Mouse (Mus musculus): Measurements from ENCODE around the gene Kalrn. TPM values are rescaled to one million over a fixed set of nuclear protein-coding genes. Genes with fewer than 3 reads are reported as not detected.

Gene Kalrn
- polyA plus RNA-seq, 1 experiment from 2014 or later: 43.9 TPM

GRCm38 (mm10) chr16:34248256-34248655 is 325.1 kb downstream of the Kalrn start:
- WGBS: 19% methylated on average over 4 of the region's 4 CpGs
- Histone ChIP-seq H3K9me3 (ENCODE audit: control insufficient read depth, low read length) (no peaks in the 10 kb centered on the region), H3K36me3 (ENCODE audit: control insufficient read depth, insufficient read depth) (peaks cover 5% of the 10 kb centered on the region), H3K27ac (ENCODE audit: low read length) (no peak overlapping the region), H3K4me2 (ENCODE audit: low read length) (no peak overlapping the region), H3K9ac (replicated peaks; ENCODE audit: low read depth, low read length) (no peak overlapping the region), H3K27me3 (replicated peaks; ENCODE audit: control insufficient read depth, insufficient read depth, low read length) (no peaks in the 10 kb centered on the region), H3K4me3 (replicated peaks; ENCODE audit: low read length) (no peak overlapping the region), H3K4me1 (replicated peaks; ENCODE audit: control insufficient read depth, insufficient read depth, low read length) (no peaks in the 10 kb centered on the region)
- ATAC-seq: no peak

GRCm38 (mm10) chr16:34241936-34242729 is 331.2 kb downstream of the Kalrn start:
- Histone ChIP-seq H3K9ac (replicated peaks; ENCODE audit: low read depth, low read length) (no peak overlapping the region), H3K4me3 (replicated peaks; ENCODE audit: low read length) (no peak overlapping the region), H3K27me3 (replicated peaks; ENCODE audit: control insufficient read depth, insufficient read depth, low read length) (no peaks in the 10 kb centered on the region), H3K27ac (ENCODE audit: low read length) (no peak overlapping the region), H3K4me2 (ENCODE audit: low read length) (no peak overlapping the region), H3K9me3 (ENCODE audit: control insufficient read depth, low read length) (no peaks in the 10 kb centered on the region), H3K4me1 (replicated peaks; ENCODE audit: control insufficient read depth, insufficient read depth, low read length) (no peaks in the 10 kb centered on the region), H3K36me3 (ENCODE audit: control insufficient read depth, insufficient read depth) (no peaks in the 10 kb centered on the region)
- ATAC-seq: no peak
- 93% methylated on average over 16 of the region's 16 CpGs for WGBS

GRCm38 (mm10) chr16:34239618-34240017 is 333.7 kb downstream of the Kalrn start:
- Histone ChIP-seq H3K36me3 (ENCODE audit: control insufficient read depth, insufficient read depth) (no peaks in the 10 kb centered on the region), H3K9ac (replicated peaks; ENCODE audit: low read depth, low read length) (no peak overlapping the region), H3K27me3 (replicated peaks; ENCODE audit: control insufficient read depth, insufficient read depth, low read length) (no peaks in the 10 kb centered on the region), H3K4me3 (replicated peaks; ENCODE audit: low read length) (no peak overlapping the region), H3K27ac (ENCODE audit: low read length) (no peak overlapping the region), H3K4me2 (ENCODE audit: low read length) (no peak overlapping the region), H3K9me3 (ENCODE audit: control insufficient read depth, low read length) (no peaks in the 10 kb centered on the region), H3K4me1 (replicated peaks; ENCODE audit: control insufficient read depth, insufficient read depth, low read length) (no peaks in the 10 kb centered on the region)
- no peak for ATAC-seq
- WGBS: 72% methylated on average over 4 of the region's 4 CpGs

- H3K27me3 ChIP-seq (replicated peaks; ENCODE audit: control insufficient read depth, insufficient read depth, low read length): no peaks in the 10 kb centered on the region
- H3K4me2 ChIP-seq (ENCODE audit: low read length): no peak overlapping the region
- peaks cover 10% of the 10 kb centered on the region for H3K36me3 ChIP-seq (ENCODE audit: control insufficient read depth, insufficient read depth)
- no peaks in the 10 kb centered on the region for H3K4me1 ChIP-seq (replicated peaks; ENCODE audit: control insufficient read depth, insufficient read depth, low read length)
- no peak overlapping the region for H3K4me3 ChIP-seq (replicated peaks; ENCODE audit: low read length)
- no peaks in the 10 kb centered on the region for H3K9me3 ChIP-seq (ENCODE audit: control insufficient read depth, low read length)
- WGBS: 75% methylated on average over 12 of the region's 12 CpGs
- no peak overlapping the region for H3K27ac ChIP-seq (ENCODE audit: low read length)
- no peak overlapping the region for H3K9ac ChIP-seq (replicated peaks; ENCODE audit: low read depth, low read length)
- ATAC-seq: no peak
Observed at GRCm38 (mm10) chr16:34236898-34237611, 336.3 kb downstream of the Kalrn start.

- H3K4me1 ChIP-seq (replicated peaks; ENCODE audit: control insufficient read depth, insufficient read depth, low read length): peaks cover 6% of the 10 kb centered on the region; the same call in 1 of the 2 replicates
- WGBS: 32% methylated on average over 11 of the region's 11 CpGs
- ATAC-seq: no peak
- H3K27me3 ChIP-seq (replicated peaks; ENCODE audit: control insufficient read depth, insufficient read depth, low read length): no peaks in the 10 kb centered on the region
- no peaks in the 10 kb centered on the region for H3K9me3 ChIP-seq (ENCODE audit: control insufficient read depth, low read length)
- no peak overlapping the region for H3K27ac ChIP-seq (ENCODE audit: low read length)
- H3K36me3 ChIP-seq (ENCODE audit: control insufficient read depth, insufficient read depth): peaks cover 10% of the 10 kb centered on the region
- H3K4me3 ChIP-seq (replicated peaks; ENCODE audit: low read length): no peak overlapping the region
- H3K4me2 ChIP-seq (ENCODE audit: low read length): no peak overlapping the region
- H3K9ac ChIP-seq (replicated peaks; ENCODE audit: low read depth, low read length): no peak overlapping the region
Observed at GRCm38 (mm10) chr16:34235086-34235485, 338.2 kb downstream of the Kalrn start.

GRCm38 (mm10) chr16:34231952-34232351 is 341.4 kb downstream of the Kalrn start:
- H3K9ac ChIP-seq (replicated peaks; ENCODE audit: low read depth, low read length): no peak overlapping the region
- peaks cover 10% of the 10 kb centered on the region for H3K36me3 ChIP-seq (ENCODE audit: control insufficient read depth, insufficient read depth)
- H3K4me1 ChIP-seq (replicated peaks; ENCODE audit: control insufficient read depth, insufficient read depth, low read length): peaks cover 23% of the 10 kb centered on the region
- ATAC-seq: no peak
- H3K9me3 ChIP-seq (ENCODE audit: control insufficient read depth, low read length): no peaks in the 10 kb centered on the region
- H3K4me3 ChIP-seq (replicated peaks; ENCODE audit: low read length): no peak overlapping the region
- H3K4me2 ChIP-seq (ENCODE audit: low read length): no peak overlapping the region
- H3K27me3 ChIP-seq (replicated peaks; ENCODE audit: control insufficient read depth, insufficient read depth, low read length): no peaks in the 10 kb centered on the region
- 27% methylated on average over 5 of the region's 5 CpGs for WGBS
- H3K27ac ChIP-seq (ENCODE audit: low read length): no peak overlapping the region

- Histone ChIP-seq H3K36me3 (ENCODE audit: control insufficient read depth, insufficient read depth) (peaks cover 10% of the 10 kb centered on the region), H3K9me3 (ENCODE audit: control insufficient read depth, low read length) (no peaks in the 10 kb centered on the region), H3K27ac (ENCODE audit: low read length) (no peak overlapping the region), H3K27me3 (replicated peaks; ENCODE audit: control insufficient read depth, insufficient read depth, low read length) (no peaks in the 10 kb centered on the region), H3K9ac (replicated peaks; ENCODE audit: low read depth, low read length) (no peak overlapping the region), H3K4me1 (replicated peaks; ENCODE audit: control insufficient read depth, insufficient read depth, low read length) (peaks cover 23% of the 10 kb centered on the region), H3K4me3 (replicated peaks; ENCODE audit: low read length) (no peak overlapping the region), H3K4me2 (ENCODE audit: low read length) (no peak overlapping the region)
- no peak for ATAC-seq
- 52% methylated on average over 2 of the region's 2 CpGs for WGBS
Observed at GRCm38 (mm10) chr16:34231146-34231545, 342.2 kb downstream of the Kalrn start.

GRCm38 (mm10) chr16:34229350-34229749 is 344.0 kb downstream of the Kalrn start:
- Histone ChIP-seq H3K9me3 (ENCODE audit: control insufficient read depth, low read length) (no peaks in the 10 kb centered on the region), H3K27ac (ENCODE audit: low read length) (peak overlapping the region; percentile 10; the same call in 1 of the 2 replicates), H3K9ac (replicated peaks; ENCODE audit: low read depth, low read length) (no peak overlapping the region), H3K4me3 (replicated peaks; ENCODE audit: low read length) (no peak overlapping the region), H3K4me1 (replicated peaks; ENCODE audit: control insufficient read depth, insufficient read depth, low read length) (peaks cover 23% of the 10 kb centered on the region), H3K4me2 (ENCODE audit: low read length) (no peak overlapping the region), H3K36me3 (ENCODE audit: control insufficient read depth, insufficient read depth) (peaks cover 10% of the 10 kb centered on the region), H3K27me3 (replicated peaks; ENCODE audit: control insufficient read depth, insufficient read depth, low read length) (no peaks in the 10 kb centered on the region)
- WGBS: 59% methylated on average over 8 of the region's 8 CpGs
- ATAC-seq: no peak

GRCm38 (mm10) chr16:34228661-34229060 is 344.7 kb downstream of the Kalrn start:
- peaks cover 8% of the 10 kb centered on the region for H3K36me3 ChIP-seq (ENCODE audit: control insufficient read depth, insufficient read depth)
- H3K4me2 ChIP-seq (ENCODE audit: low read length): no peak overlapping the region
- H3K9ac ChIP-seq (replicated peaks; ENCODE audit: low read depth, low read length): no peak overlapping the region
- H3K4me3 ChIP-seq (replicated peaks; ENCODE audit: low read length): no peak overlapping the region
- peaks cover 23% of the 10 kb centered on the region for H3K4me1 ChIP-seq (replicated peaks; ENCODE audit: control insufficient read depth, insufficient read depth, low read length)
- H3K9me3 ChIP-seq (ENCODE audit: control insufficient read depth, low read length): no peaks in the 10 kb centered on the region
- no peak overlapping the region for H3K27ac ChIP-seq (ENCODE audit: low read length)
- 9% methylated on average over 5 of the region's 5 CpGs for WGBS
- no peaks in the 10 kb centered on the region for H3K27me3 ChIP-seq (replicated peaks; ENCODE audit: control insufficient read depth, insufficient read depth, low read length)
- peak; percentile 83 for ATAC-seq
